Mouse (Mus musculus) common myeloid progenitor, adult 5-6 weeks (primary cell): ENCODE measurements around the gene Lyrm9. TPM values are rescaled to one million over a fixed set of nuclear protein-coding genes. Genes with fewer than 3 reads are reported as not detected.

Experiments used
- ATAC-seq: replicated peaks from 2 replicates; pipeline ENCODE4 v1.8.0; 2016; ENCODE audit warnings: low read depth, mild to moderate bottlenecking, moderate TSS enrichment, inconsistent platforms; ENCODE audit not compliant: poor library complexity, severe bottlenecking
- total RNA-seq: library from RNA; stranded (forward); fragments of 200-1000, 187-1606 nt; gene quantifications from 2 replicates; pipeline ENCODE4 v1.2.3, GENCODE M21; 2017

Gene Lyrm9
- total RNA-seq, 1 experiment from 2014 or later = 55.2 TPM

DNA sequence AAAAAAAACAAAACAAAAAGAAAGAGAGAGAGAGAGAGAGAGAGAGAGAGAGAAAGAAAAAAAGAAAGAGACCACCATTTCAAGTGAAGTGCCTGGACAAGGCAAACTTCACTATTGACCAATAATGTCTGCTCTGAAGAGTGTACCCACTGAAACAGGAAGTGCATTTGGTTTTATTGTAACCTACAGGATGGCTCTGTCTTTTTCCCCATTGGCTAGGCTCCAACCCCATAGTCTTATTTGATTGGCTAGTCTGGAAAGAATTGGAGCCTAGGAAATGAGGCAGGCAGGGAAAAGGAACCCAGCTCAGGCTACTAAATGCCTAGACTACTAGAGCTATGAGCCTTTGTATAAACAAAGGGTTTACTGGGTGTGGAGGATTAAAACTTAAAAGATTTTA lies 17.0 kb upstream of the Lyrm9 start:
- 0 out of 2 replicates have a peak, but pooled peaks have one; percentile 28 for ATAC-seq

- no peak for ATAC-seq
These were observed 11.9 kb upstream of the Lyrm9 start for GRCm38 (mm10) chr11:78814461-78814941.

- no peak for ATAC-seq
These were observed 10.2 kb upstream of the Lyrm9 start for GRCm38 (mm10) chr11:78815986-78816792.

- no peak for ATAC-seq
These were observed 8.9 kb upstream of the Lyrm9 start for GRCm38 (mm10) chr11:78817311-78818022.

- ATAC-seq = no peak
These were observed 5.9 kb upstream of the Lyrm9 start for GRCm38 (mm10) chr11:78820337-78821000.

DNA sequence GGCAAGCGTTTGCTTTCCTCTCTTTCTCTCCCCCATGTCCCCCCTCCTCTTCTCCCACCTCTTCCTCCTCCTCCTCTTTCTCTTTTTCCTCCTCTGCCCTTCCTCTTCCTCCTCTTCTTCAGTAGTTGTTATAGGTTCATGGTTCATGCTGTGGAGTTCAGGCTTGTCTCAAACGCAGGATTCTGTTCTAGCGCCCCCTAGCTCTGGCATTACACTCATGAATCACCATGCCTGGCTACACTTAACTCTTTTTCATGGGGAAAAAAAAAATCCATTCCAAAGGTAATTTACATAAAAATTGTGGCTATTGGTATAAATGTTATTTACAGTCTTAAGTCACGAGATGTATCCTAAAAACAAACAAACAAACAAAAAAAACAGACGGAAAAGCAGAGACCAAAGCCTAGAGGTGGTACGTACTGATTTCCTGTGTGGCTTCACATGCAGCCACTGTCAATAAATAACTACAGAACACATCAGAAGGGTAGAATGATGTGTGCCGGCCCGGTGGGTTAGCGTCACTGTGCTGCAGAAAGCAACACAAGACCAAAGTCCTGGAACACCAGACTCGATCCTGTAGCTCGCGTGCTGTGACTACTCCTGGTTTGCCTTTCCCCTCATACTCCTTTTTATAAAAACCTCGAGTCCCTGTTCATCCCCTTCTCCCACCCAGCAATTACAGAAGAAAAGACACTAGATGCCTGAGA lies 3.4 kb upstream of the Lyrm9 start:
- ATAC-seq = peak; percentile 55

DNA sequence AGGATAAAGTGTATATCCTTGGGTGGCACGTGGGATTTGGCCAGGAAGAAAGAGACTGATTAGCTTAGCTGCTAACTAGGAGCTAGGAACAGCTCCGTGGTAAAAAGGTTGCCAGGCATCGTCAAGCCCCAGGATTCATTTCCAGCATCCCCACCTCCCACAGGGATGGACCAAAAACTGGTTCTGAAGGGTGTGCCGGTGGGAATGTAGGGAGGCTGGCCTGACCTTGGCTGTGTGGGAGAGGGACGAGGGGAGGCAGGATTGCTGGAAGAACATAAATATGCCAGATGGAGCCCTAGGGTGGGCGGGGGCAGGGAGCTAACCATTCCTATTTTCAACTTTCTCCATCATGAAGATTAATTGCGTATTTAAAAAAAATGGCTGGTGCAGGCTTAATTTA lies 1.2 kb downstream of the Lyrm9 start:
- no peak for ATAC-seq

- ATAC-seq = no peak
These were observed 2.0 kb downstream of the Lyrm9 start for GRCm38 (mm10) chr11:78828386-78828785.

DNA sequence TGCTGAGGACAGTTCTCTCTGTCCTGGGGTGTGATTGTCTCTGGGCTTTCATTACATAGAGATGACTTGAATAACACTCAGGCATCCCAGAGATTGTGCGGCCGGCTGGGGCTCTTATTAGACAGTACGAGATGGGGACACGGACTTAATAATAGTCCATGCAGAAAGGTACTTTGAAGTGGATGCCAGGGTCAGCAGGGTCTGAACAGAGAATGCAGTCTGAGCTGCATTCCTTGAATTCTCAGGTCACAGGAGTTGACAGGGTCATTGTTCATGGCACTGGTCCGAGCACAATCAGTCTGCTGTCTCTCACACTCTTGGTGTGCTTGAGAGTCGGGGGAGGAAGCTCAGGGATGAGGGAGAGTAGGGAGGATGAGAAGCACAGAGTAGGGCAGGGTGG lies 3.0 kb downstream of the Lyrm9 start:
- ATAC-seq = no peak

DNA sequence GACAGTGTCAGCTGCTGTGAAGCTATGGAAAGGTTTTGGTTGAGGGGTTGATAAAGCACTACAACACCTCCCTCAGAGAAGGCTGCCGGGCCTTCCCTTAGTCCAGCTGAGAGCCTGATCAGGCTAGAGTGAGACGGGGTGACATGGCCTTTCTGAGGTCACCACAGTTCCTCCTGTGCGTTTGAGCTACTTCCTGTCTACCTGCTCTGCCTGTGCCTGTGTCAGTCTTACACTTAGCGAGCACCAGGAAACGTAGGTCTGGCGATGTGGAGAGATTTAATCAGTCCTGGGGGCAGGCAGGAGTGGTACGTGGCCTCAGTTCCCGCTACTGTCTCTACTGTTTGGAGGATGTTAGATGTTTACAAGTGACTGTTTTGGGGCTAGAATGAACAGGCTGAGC lies 3.8 kb downstream of the Lyrm9 start:
- no peak for ATAC-seq

- ATAC-seq = no peak
These were observed 5.3 kb downstream of the Lyrm9 start for GRCm38 (mm10) chr11:78831716-78832115.

- ATAC-seq = 0 out of 2 replicates have a peak, but pooled peaks have one; percentile 4
These were observed 5.8 kb downstream of the Lyrm9 start for GRCm38 (mm10) chr11:78832117-78832726.

- ATAC-seq = peak; percentile 91
These were observed 6.5 kb downstream of the Lyrm9 start for GRCm38 (mm10) chr11:78832816-78833314.

GRCm38 (mm10) chr11:78836486-78836885 lies 10.1 kb downstream of the Lyrm9 start:
- no peak for ATAC-seq

GRCm38 (mm10) chr11:78837989-78838388 lies 11.6 kb downstream of the Lyrm9 start:
- no peak for ATAC-seq

DNA sequence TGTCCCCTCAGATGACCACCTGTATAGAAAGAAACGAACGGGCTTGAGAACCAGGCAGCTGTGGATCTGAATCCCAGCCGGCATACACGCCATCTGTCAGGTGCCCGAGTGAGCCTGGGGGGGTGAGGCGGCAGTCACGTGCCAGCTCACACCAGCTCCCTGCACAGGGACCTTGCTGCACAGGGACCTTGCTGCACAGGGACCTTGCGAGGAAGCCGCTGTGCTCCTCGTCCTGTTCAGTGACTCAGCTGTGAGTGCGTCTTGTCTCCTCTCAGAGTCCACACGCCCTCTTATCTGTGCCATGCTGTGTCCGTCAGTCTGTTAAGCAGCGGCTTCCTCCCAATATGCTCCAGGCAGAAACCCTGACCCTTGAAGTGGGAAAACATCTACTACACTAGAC lies 13.1 kb downstream of the Lyrm9 start:
- ATAC-seq = 0 out of 2 replicates have a peak, but pooled peaks have one; percentile 19

GRCm38 (mm10) chr11:78840141-78840540 lies 13.8 kb downstream of the Lyrm9 start:
- ATAC-seq = no peak

DNA sequence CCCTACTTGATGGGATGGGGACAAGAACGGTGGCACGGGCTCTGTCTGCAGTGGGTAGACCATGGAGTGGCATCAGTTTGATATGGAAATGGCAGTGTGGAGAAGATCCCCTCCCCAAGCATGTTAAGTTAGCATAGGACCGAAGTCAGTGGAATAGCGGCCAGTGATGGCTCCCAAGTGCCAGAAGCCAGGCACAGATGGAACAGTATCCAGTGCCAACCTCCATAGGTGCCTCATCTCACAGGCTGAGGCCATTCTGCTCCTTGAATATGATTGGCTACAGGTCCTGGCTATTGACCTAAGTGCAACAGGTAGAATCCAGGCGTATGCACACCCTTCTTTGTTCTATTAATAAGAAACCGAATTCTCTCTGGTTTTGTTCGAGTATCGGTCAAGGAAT lies 15.6 kb downstream of the Lyrm9 start:
- no peak for ATAC-seq

GRCm38 (mm10) chr11:78846620-78847019 lies 20.2 kb downstream of the Lyrm9 start:
- no peak for ATAC-seq
